Mouse (Mus musculus) MEL (cell line): Measurements from ENCODE around the gene Fbxo45. TPM values are rescaled to one million over a fixed set of nuclear protein-coding genes. Genes with fewer than 3 reads are reported as not detected.

Experiments used
- DNase-seq: peaks from one replicate; pipeline ENCODE4 v3.0.0; 2011; ENCODE audit warnings: low read depth, low spot score
- H3K27ac ChIP-seq: 2 replicates; pipeline ENCODE4 v1.5.1; 2012; ENCODE audit warnings: low read depth, mild to moderate bottlenecking, control low read depth, low read length, moderate library complexity; ENCODE audit not compliant: control insufficient read depth
- H3K27me3 ChIP-seq, 2 experiments: fragments of 150-350 bp in 1 of 2; sonication (generic) in 1 of 2; 2 replicates each; pipeline ENCODE4 v1.6.1; 2012; ENCODE audit warnings: low read length in 2 of 2, mild to moderate bottlenecking in 2 of 2, improper control_type of control experiment in 1 of 2, moderate library complexity in 1 of 2; ENCODE audit not compliant: insufficient read depth in 2 of 2, control insufficient read depth in 1 of 2
- H3K36me3 ChIP-seq, 2 experiments: 2 replicates each; pipeline ENCODE4 v1.6.1; 2012 to 2014; ENCODE audit warnings: low read length in 2 of 2, improper control_type of control experiment in 1 of 2, inconsistent platforms in 1 of 2, mild to moderate bottlenecking in 1 of 2; ENCODE audit not compliant: insufficient read depth in 2 of 2, control insufficient read depth in 1 of 2
- H3K4me1 ChIP-seq, 2 experiments: fragments of 150-350 bp in 1 of 2; sonication (generic) in 1 of 2; 2 replicates each; pipeline ENCODE4 v1.6.1; 2012; ENCODE audit warnings: low read length in 2 of 2, improper control_type of control experiment in 1 of 2, mild to moderate bottlenecking in 1 of 2; ENCODE audit not compliant: insufficient read depth in 2 of 2, control insufficient read depth in 1 of 2
- H3K4me3 ChIP-seq, 2 experiments: fragments of 150-350 bp in 1 of 2; sonication (generic) in 1 of 2; 2 replicates each; pipeline ENCODE4 v1.5.1; 2012; ENCODE audit warnings: low read depth in 2 of 2, low read length in 2 of 2, mild to moderate bottlenecking in 2 of 2, moderate library complexity in 2 of 2, control low read depth in 1 of 2, improper control_type of control experiment in 1 of 2; ENCODE audit not compliant: control insufficient read depth in 1 of 2, insufficient read depth in 1 of 2
- H3K79me2 ChIP-seq: 2 replicates; pipeline ENCODE4 v1.6.1; 2012; ENCODE audit warnings: mild to moderate bottlenecking, low read length, moderate library complexity; ENCODE audit not compliant: control insufficient read depth, poor library complexity, insufficient read depth
- H3K9ac ChIP-seq: 2 replicates; pipeline ENCODE4 v1.6.1; 2012; ENCODE audit warnings: low read depth, mild to moderate bottlenecking, control low read depth, low read length, moderate library complexity; ENCODE audit not compliant: control insufficient read depth, poor library complexity, severe bottlenecking
- H3K9me3 ChIP-seq: fragments of 150-350 bp; sonication (generic); replicated peaks from 2 replicates; pipeline ENCODE4 v1.6.1; 2012; ENCODE audit warnings: mild to moderate bottlenecking, low read length, improper control_type of control experiment, moderate library complexity; ENCODE audit not compliant: insufficient read depth
- BHLHE40 ChIP-seq: IDR thresholded peaks from 2 replicates; pipeline ENCODE4 v1.6.1; 2012; ENCODE audit warnings: low read depth, mild to moderate bottlenecking, inconsistent platforms, low read length, improper control_type of control experiment, borderline replicate concordance
- CHD1 ChIP-seq: IDR thresholded peaks from 2 replicates; pipeline ENCODE4 v1.6.1; 2012; ENCODE audit warnings: low read depth, mild to moderate bottlenecking, inconsistent platforms, low read length, improper control_type of control experiment
- CHD2 ChIP-seq: IDR thresholded peaks from 2 replicates; pipeline ENCODE4 v1.6.1; 2011; ENCODE audit warnings: low read length, improper control_type of control experiment
- CTCF ChIP-seq, 3 experiments: IDR thresholded peaks in 2 of 3; conservative IDR thresholded peaks in 1 of 3; 2 replicates each; pipeline ENCODE4 v1.5.1; 2011 to 2012; ENCODE audit warnings: low read length in 3 of 3, low read depth in 2 of 3, mild to moderate bottlenecking in 2 of 3, improper control_type of control experiment in 1 of 3, inconsistent platforms in 1 of 3, mixed read lengths in 1 of 3, moderate library complexity in 1 of 3; ENCODE audit not compliant: control insufficient read depth in 1 of 3, insufficient read depth in 1 of 3, poor library complexity in 1 of 3, severe bottlenecking in 1 of 3
- E2F4 ChIP-seq: IDR thresholded peaks from 2 replicates; pipeline ENCODE4 v1.6.1; 2011; ENCODE audit warnings: low read depth, low read length, improper control_type of control experiment, borderline replicate concordance
- ELF1 ChIP-seq: IDR thresholded peaks from 2 replicates; pipeline ENCODE4 v1.6.1; 2014; ENCODE audit warnings: low read depth, mild to moderate bottlenecking, inconsistent platforms, low read length, improper control_type of control experiment, moderate library complexity
- EP300 ChIP-seq, 2 experiments: IDR thresholded peaks; 2 replicates each; pipeline ENCODE4 v1.6.1; 2011; ENCODE audit warnings: improper control_type of control experiment in 2 of 2, low read length in 2 of 2, low read depth in 1 of 2, mild to moderate bottlenecking in 1 of 2
- ETS1 ChIP-seq: IDR thresholded peaks from 2 replicates; pipeline ENCODE4 v1.6.1; 2012; ENCODE audit warnings: low read depth, mild to moderate bottlenecking, inconsistent platforms, low read length, improper control_type of control experiment, moderate library complexity
- HCFC1 ChIP-seq: IDR thresholded peaks from 2 replicates; pipeline ENCODE4 v1.6.1; 2012; ENCODE audit warnings: low read depth, mild to moderate bottlenecking, inconsistent platforms, low read length, improper control_type of control experiment, moderate library complexity
- MAX ChIP-seq: IDR thresholded peaks from 2 replicates; pipeline ENCODE4 v1.6.1; 2011; ENCODE audit warnings: low read length, improper control_type of control experiment
- MAZ ChIP-seq: IDR thresholded peaks from 2 replicates; pipeline ENCODE4 v1.6.1; 2012; ENCODE audit warnings: low read depth, mild to moderate bottlenecking, inconsistent platforms, low read length, improper control_type of control experiment
- MXI1 ChIP-seq: IDR thresholded peaks from 2 replicates; pipeline ENCODE4 v1.6.1; 2011; ENCODE audit warnings: mild to moderate bottlenecking, low read depth, low read length, improper control_type of control experiment
- MYC ChIP-seq: IDR thresholded peaks from 2 replicates; pipeline ENCODE4 v1.6.1; 2011; ENCODE audit warnings: low read depth, mild to moderate bottlenecking, low read length, improper control_type of control experiment, moderate library complexity
- NELFE ChIP-seq: IDR thresholded peaks from 2 replicates; pipeline ENCODE4 v1.6.1; 2011; ENCODE audit warnings: low read depth, low read length, improper control_type of control experiment
- POLR2A ChIP-seq, 2 experiments: IDR thresholded peaks; 2 replicates each; pipeline ENCODE4 v1.6.1; 2011 to 2012; ENCODE audit warnings: low read length in 2 of 2, mild to moderate bottlenecking in 2 of 2, control low read depth in 1 of 2, improper control_type of control experiment in 1 of 2, low read depth in 1 of 2, moderate library complexity in 1 of 2; ENCODE audit not compliant: control insufficient read depth in 1 of 2, insufficient read depth in 1 of 2, poor library complexity in 1 of 2
- RAD21 ChIP-seq: IDR thresholded peaks from 2 replicates; pipeline ENCODE4 v1.6.1; 2011; ENCODE audit warnings: mild to moderate bottlenecking, low read depth, low read length, improper control_type of control experiment
- SIN3A ChIP-seq: IDR thresholded peaks from 2 replicates; pipeline ENCODE4 v1.6.1; 2012; ENCODE audit warnings: low read length, improper control_type of control experiment, inconsistent platforms
- TBP ChIP-seq: IDR thresholded peaks from 2 replicates; pipeline ENCODE4 v1.8.0; 2011; ENCODE audit warnings: low read depth, low read length, improper control_type of control experiment
- ZMIZ1 ChIP-seq: IDR thresholded peaks from 2 replicates; pipeline ENCODE4 v1.6.1; 2012; ENCODE audit warnings: low read depth, mild to moderate bottlenecking, inconsistent platforms, low read length, improper control_type of control experiment, moderate library complexity
- polyA plus RNA-seq, 2 experiments: library from polyadenylated mRNA; stranded (reverse) in 1 of 2; unstranded in 1 of 2; fragments of >175 nt in 1 of 2; fragments of >200 nt in 1 of 2; gene quantifications; 2 replicates each; pipeline versions ENCODE4 v1.2.1 to v1.2.4; 2012; ENCODE audit warnings: low replicate concordance in 2 of 2, low read depth in 1 of 2; ENCODE audit not compliant: insufficient read length in 2 of 2, insufficient read depth in 1 of 2, missing spikeins in 1 of 2
- total RNA-seq: library from RNA; depleted of rRNA; stranded (reverse); fragments of 300-350 nt; gene quantifications from 2 replicates; pipeline ENCODE4 v1.2.3, GENCODE M21; 2012

Gene Fbxo45
- total and polyA plus RNA-seq, 3 experiments: 15.4 to 19.3 TPM; not detected in 1

DNA sequence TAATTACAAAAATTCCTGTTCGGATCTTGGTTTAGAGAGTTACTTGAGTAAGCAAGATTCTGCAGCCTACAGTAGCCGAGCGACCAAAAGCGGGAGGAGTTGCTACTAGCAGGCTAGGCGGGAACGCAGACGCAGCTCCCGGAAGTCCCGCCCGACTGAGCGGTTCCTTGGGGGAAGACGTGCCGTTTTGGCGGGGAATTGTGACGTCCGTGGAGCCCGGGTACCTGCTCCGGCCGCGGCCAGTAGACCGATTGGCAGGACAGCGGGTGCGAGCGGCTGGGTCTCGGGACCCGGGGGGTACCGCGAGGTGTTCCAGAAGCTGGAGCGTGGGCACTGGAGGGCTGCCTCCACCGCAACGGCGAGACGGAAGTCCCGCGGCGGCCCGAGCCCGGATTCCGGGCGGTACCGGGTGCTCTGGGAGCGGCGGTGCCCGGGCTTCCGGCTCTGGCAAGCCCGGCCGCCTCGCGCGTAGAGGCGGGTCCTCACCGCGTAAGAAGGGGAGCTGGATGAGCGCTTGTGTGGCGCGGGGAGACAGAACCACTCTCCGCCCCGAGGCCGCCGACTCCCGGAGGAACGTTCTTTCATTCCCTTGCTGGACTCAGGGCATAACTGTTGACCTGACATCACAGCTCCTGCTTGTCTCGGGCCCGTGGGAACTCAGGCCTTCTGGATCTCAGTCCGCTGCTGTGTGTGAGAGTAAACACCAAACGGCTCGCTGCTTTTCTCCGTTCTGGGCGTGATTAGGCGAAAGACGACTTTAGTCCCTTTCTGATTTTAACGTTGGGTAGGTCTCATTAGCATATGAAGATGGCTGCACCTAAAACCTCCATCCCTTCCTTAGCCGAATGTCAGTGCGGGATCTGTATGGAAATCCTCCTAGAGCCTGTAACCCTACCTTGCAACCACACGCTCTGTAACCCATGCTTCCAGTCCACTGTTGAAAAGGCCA lies 30.6 kb upstream of the Fbxo45 start, which contains the start of gene Rnf168:
TSS of gene Rnf168 (plus strand) at position 152 of the 949 bp plus-strand sequence.
- Histone ChIP-seq H3K27ac (peak within 1 kb of the TSS; percentile 88), H3K27me3 (no peaks in the 10 kb centered on the region), H3K9ac (peak within 1 kb of the TSS; percentile 98), H3K4me1 (peaks cover 0 to 3% of the 10 kb centered on the region in 2 experiments; a peak in 1 of 4 replicates), H3K4me3 (peak within 1 kb of the TSS; percentile 91), H3K79me2 (peaks cover 29% of the 10 kb centered on the region), H3K9me3 (no peaks in the 10 kb centered on the region), H3K36me3 (peaks cover under 1 to 16% of the 10 kb centered on the region in 2 experiments; a peak in 3 of 4 replicates)
- 0 out of 2 replicates have a peak, but pooled peaks have one; percentile 41 for TF ChIP-seq CHD1
- TF ChIP-seq TBP: peak; percentile 63
- no peak for TF ChIP-seq BHLHE40
- TF ChIP-seq ETS1: peak; percentile 33; the same call in 1 of the 2 replicates
- TF ChIP-seq CHD2: no peak
- TF ChIP-seq SIN3A: peak; percentile 72
- no peak for TF ChIP-seq RAD21
- peak; percentile 68 for TF ChIP-seq ELF1
- peak; percentile 79 for TF ChIP-seq HCFC1
- TF ChIP-seq POLR2A (IDR thresholded peaks at IDR 0.05; ENCODE audit: control insufficient read depth in 1 of 2, insufficient read depth in 1 of 2, low read depth in 1 of 2, low read length in 2 of 2, poor library complexity in 1 of 2): peak; percentile 63 to 89; a peak in 3 of 4 replicates
- TF ChIP-seq CTCF (IDR thresholded peaks at IDR 0.05 in 2 of 3, conservative IDR thresholded peaks at IDR 0.05 in 1 of 3; ENCODE audit: control insufficient read depth in 1 of 3, insufficient read depth in 1 of 3, low read depth in 2 of 3, low read length in 3 of 3, poor library complexity in 1 of 3, severe bottlenecking in 1 of 3): no peak
- TF ChIP-seq NELFE: peak; percentile 68; the same call in 1 of the 2 replicates
- TF ChIP-seq MXI1: peak; percentile 43; the same call in 1 of the 2 replicates
- peak; percentile 98 for TF ChIP-seq E2F4
- TF ChIP-seq MAX: peak; percentile 65
- TF ChIP-seq MYC: peak; percentile 33; the same call in 1 of the 2 replicates
- peak; percentile 58 for TF ChIP-seq ZMIZ1
- DNase-seq: peak; percentile 95

GRCm38 (mm10) chr16:32275830-32276229 lies 28.9 kb upstream of the Fbxo45 start:
- H3K9me3 ChIP-seq: no peaks in the 10 kb centered on the region
- DNase-seq: no peak
- H3K4me1 ChIP-seq: peaks cover 0 to 3% of the 10 kb centered on the region in 2 experiments; a peak in 1 of 4 replicates
- peaks cover 0 to 14% of the 10 kb centered on the region in 2 experiments; a peak in 3 of 4 replicates for H3K36me3 ChIP-seq
- H3K4me3 ChIP-seq: no peak overlapping the region
- H3K79me2 ChIP-seq: peaks cover 27% of the 10 kb centered on the region
- H3K27ac ChIP-seq: no peak overlapping the region
- TF ChIP-seq EP300 (IDR thresholded peaks at IDR 0.05; ENCODE audit: low read depth in 1 of 2, low read length in 2 of 2) (no peak), NELFE (no peak), MAZ (no peak), HCFC1 (no peak), E2F4 (no peak)
- TF ChIP-seq, all 39 proteins: peak for 0
- Histone ChIP-seq H3K27me3 (no peaks in the 10 kb centered on the region), H3K9ac (no peak overlapping the region)
